Mouse (Mus musculus) splenic B cell, adult 2 months (primary cell): ENCODE measurements around the gene Endou.
"Not testable (repeated sequence)": the region's sequence is repeated elsewhere in the genome, so short reads cannot be mapped to it uniquely, and the experiment has no call there.

Source experiments
- DNase-seq: peaks from one replicate; pipeline ENCODE4 v3.0.0-alpha.2; 2011; ENCODE audit warnings: low read depth, low spot score
- H3K27me3 ChIP-seq: 2 replicates; pipeline ENCODE4 v1.6.1; 2012; ENCODE audit warnings: mild to moderate bottlenecking, low read length, moderate library complexity, mixed read lengths; ENCODE audit not compliant: control insufficient read depth, poor library complexity, insufficient read depth, severe bottlenecking
- H3K36me3 ChIP-seq: 2 replicates; pipeline ENCODE4 v1.6.1; 2012; ENCODE audit warnings: mild to moderate bottlenecking, low read length, moderate library complexity, mixed read lengths; ENCODE audit not compliant: control insufficient read depth, poor library complexity, insufficient read depth, severe bottlenecking

Gene Endou

GRCm38 (mm10) chr15:97668158-97668877, 62.8 kb downstream of the Endou start:
- DNase-seq, result not testable (repeated sequence)

GRCm38 (mm10) chr15:97667437-97667836, 63.7 kb downstream of the Endou start:
- DNase-seq, result peak; percentile 80
- H3K27me3 ChIP-seq, result no peaks in the 10 kb centered on the region

More at GRCm38 (mm10) chr15:97668158-97668877, 62.8 kb downstream of the Endou start:
- not testable (repeated sequence) for H3K36me3 ChIP-seq, H3K27me3 ChIP-seq

GRCm38 (mm10) chr15:97666457-97666770, 64.7 kb downstream of the Endou start:
- no peak for DNase-seq
- Histone ChIP-seq H3K27me3 (no peaks in the 10 kb centered on the region), H3K36me3 (no peaks in the 10 kb centered on the region)

More at GRCm38 (mm10) chr15:97667437-97667836, 63.7 kb downstream of the Endou start:
- H3K36me3 ChIP-seq, result no peaks in the 10 kb centered on the region

GRCm38 (mm10) chr15:97665770-97666456, 65.2 kb downstream of the Endou start:
- H3K36me3 ChIP-seq, result no peaks in the 10 kb centered on the region
- H3K27me3 ChIP-seq, result no peaks in the 10 kb centered on the region
- no peak for DNase-seq

- Histone ChIP-seq H3K36me3 (no peaks in the 10 kb centered on the region), H3K27me3 (no peaks in the 10 kb centered on the region)
- DNase-seq, result peak; percentile 72
These were observed 66.0 kb downstream of the Endou start for GRCm38 (mm10) chr15:97664981-97665668.

- H3K36me3 ChIP-seq, result no peaks in the 10 kb centered on the region
These were observed 67.3 kb downstream of the Endou start for GRCm38 (mm10) chr15:97663750-97664406.

More at GRCm38 (mm10) chr15:97663750-97664406, 67.3 kb downstream of the Endou start:
- peak; percentile 87 for DNase-seq
- no peaks in the 10 kb centered on the region for H3K27me3 ChIP-seq
